Mouse (Mus musculus) spleen, adult 2 months (tissue): ENCODE data around the gene Il1r1.

Experiments used
- CTCF ChIP-seq: fragments of 200-500 bp; IDR thresholded peaks from 2 replicates; pipeline ENCODE4 v1.5.1; 2011; ENCODE audit warnings: mild to moderate bottlenecking, inconsistent platforms; ENCODE audit not compliant: insufficient read depth, insufficient read length, insufficient replicate concordance; ENCODE audit errors: extremely low read depth
- POLR2A ChIP-seq: fragments of 200-500 bp; IDR thresholded peaks from 2 replicates; pipeline ENCODE4 v1.6.1; 2011; ENCODE audit warnings: low read depth, low read length, inconsistent platforms

GRCm38 (mm10) chr1:40235597-40236249, 10.8 kb downstream of the Il1r1 start:
- TF ChIP-seq CTCF (no peak), POLR2A (no peak)
